Mouse (Mus musculus): ENCODE data around the gene Trmt2a. TPM values are rescaled to one million over a fixed set of nuclear protein-coding genes. Genes with fewer than 3 reads are reported as not detected.
"Not testable (repeated sequence)": the region's sequence is repeated elsewhere in the genome, so short reads cannot be mapped to it uniquely, and the experiment has no call there.

The Trmt2a gene
- polyA plus RNA-seq, 1 experiment from 2014 or later = 77.0 TPM

DNA sequence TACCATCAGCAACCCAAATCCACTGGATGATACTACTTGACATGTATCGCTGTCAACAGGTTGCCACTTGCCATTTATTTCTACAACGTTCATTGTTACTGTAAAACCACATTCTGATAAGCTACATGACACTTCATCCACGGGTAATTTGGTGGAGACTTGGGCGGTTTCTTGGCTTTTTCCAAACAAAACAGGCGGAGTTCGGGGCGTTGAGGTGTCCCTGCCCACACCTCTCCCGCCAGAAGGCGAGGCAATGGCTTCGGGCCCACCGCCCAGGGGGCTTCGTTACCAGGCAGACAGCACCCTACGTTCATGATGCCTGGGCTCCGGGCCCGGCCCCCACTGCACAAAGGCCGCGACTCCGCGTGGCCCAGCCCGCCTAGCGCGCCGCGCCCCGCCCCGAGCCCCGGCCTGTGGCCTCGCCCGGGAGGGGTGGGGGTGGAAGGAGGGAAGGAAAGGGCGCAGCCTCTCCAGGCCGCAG lies 40.1 kb downstream of the Trmt2a start:
- Histone ChIP-seq H3K36me3 (ENCODE audit: control insufficient read depth, insufficient read depth, low read length) (peaks cover 10% of the 10 kb centered on the region), H3K4me3 (ENCODE audit: low read depth, low read length) (peak overlapping the region; percentile 94), H3K9me3 (ENCODE audit: control insufficient read depth, low read length) (no peaks in the 10 kb centered on the region), H3K27ac (ENCODE audit: low read depth, low read length) (peak overlapping the region; percentile 80), H3K4me1 (replicated peaks; ENCODE audit: control insufficient read depth, insufficient read depth, low read length) (peaks cover 13% of the 10 kb centered on the region; the same call in 1 of the 2 replicates), H3K4me2 (replicated peaks; ENCODE audit: low read depth, low read length) (peak overlapping the region; percentile 94), H3K27me3 (ENCODE audit: control insufficient read depth, insufficient read depth, low read length) (no peaks in the 10 kb centered on the region), H3K9ac (ENCODE audit: low read depth, low read length) (peak overlapping the region; percentile 88)
- 1% methylated on average over 30 of the region's 31 CpGs for WGBS
- ATAC-seq (ENCODE audit: low FRiP score) = peak; percentile 85
- DNase-seq (ENCODE audit: low spot score) = peak; percentile 68

DNA sequence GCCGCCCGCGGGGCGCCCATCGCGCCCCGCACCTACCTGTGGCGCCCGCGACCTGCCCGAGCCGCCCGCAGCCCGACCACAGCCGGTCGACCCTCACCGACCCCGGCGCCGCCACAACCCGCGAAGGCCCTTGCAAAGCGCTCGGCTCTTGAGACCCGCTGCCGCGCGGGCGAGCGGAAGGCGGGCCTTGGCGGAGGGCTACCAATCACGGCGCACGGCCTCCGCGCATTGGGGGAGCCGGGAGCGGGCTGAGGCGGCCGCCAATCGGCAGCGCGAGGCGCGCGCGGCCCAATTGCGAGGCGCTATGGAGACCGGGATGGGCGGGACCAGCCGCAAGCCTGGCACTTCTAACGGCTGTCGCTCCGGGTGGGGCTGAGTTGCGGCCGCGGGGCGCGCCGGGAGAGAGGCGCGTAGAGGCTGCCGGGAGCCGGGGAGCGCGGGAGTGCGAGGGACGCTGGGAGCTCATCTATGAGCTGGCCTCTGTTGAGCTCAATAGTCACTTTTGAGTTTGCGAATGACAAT lies 40.6 kb downstream of the Trmt2a start, which contains the start of gene Dgcr8:
Gene Dgcr8 (minus strand): TSS at position 180 of the 522 bp plus-strand sequence.
- Histone ChIP-seq H3K4me1 (replicated peaks; ENCODE audit: control insufficient read depth, insufficient read depth, low read length) (peaks cover 13% of the 10 kb centered on the region; the same call in 1 of the 2 replicates), H3K36me3 (ENCODE audit: control insufficient read depth, insufficient read depth, low read length) (peaks cover 7% of the 10 kb centered on the region), H3K4me3 (ENCODE audit: low read depth, low read length) (peak within 1 kb of the TSS; percentile 94), H3K4me2 (replicated peaks; ENCODE audit: low read depth, low read length) (peak within 1 kb of the TSS; percentile 94), H3K27me3 (ENCODE audit: control insufficient read depth, insufficient read depth, low read length) (no peaks in the 10 kb centered on the region), H3K9me3 (ENCODE audit: control insufficient read depth, low read length) (no peaks in the 10 kb centered on the region), H3K27ac (ENCODE audit: low read depth, low read length) (peak within 1 kb of the TSS; percentile 80), H3K9ac (ENCODE audit: low read depth, low read length) (peak within 1 kb of the TSS; percentile 88)
- WGBS = under 1% methylated on average over 61 of the region's 71 CpGs
- ATAC-seq (ENCODE audit: low FRiP score) (peak; percentile 99), DNase-seq (ENCODE audit: low spot score) (peak; percentile 98)

DNA sequence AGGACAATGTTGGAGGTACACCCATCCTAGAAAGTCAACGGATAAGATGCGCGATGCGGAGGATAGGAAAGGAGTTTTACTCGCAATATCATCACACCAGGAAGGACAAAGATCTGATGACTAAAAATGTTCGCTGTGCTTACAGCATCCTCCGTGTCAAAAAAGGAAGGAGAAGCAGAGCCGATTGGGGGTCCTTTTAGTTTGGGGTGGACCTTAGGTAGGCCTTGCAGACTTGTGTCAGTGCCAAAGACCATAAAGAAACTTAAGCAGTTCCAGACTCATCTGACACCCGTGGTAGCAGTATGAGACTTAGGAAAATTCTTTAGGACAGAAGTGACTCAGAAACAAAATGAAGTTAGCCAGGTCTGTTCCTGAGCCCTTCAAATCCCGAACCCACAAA lies 41.1 kb downstream of the Trmt2a start:
- H3K9ac ChIP-seq (ENCODE audit: low read depth, low read length) = 0 out of 2 replicates have a peak overlapping the region, but pooled peaks have one; percentile 27
- H3K4me1 ChIP-seq (replicated peaks; ENCODE audit: control insufficient read depth, insufficient read depth, low read length) = peaks cover 13% of the 10 kb centered on the region; the same call in 1 of the 2 replicates
- H3K27ac ChIP-seq (ENCODE audit: low read depth, low read length); H3K36me3 ChIP-seq (ENCODE audit: control insufficient read depth, insufficient read depth, low read length); H3K27me3 ChIP-seq (ENCODE audit: control insufficient read depth, insufficient read depth, low read length); ATAC-seq (ENCODE audit: low FRiP score); DNase-seq (ENCODE audit: low spot score); H3K9me3 ChIP-seq (ENCODE audit: control insufficient read depth, low read length): not testable (repeated sequence)
- H3K4me2 ChIP-seq (replicated peaks; ENCODE audit: low read depth, low read length) = peak overlapping the region; percentile 21; the same call in 1 of the 2 replicates
- peak overlapping the region; percentile 94 for H3K4me3 ChIP-seq (ENCODE audit: low read depth, low read length)
- WGBS = 4% methylated on average over 9 of the region's 10 CpGs

MicroRNAs encoded within 50 kb of the gene (microRNA counts, 519-probe panel; counts per million panel counts)
- microRNA mmu-miR-1306 = not detected

Other genes starting within 250 kb of the Trmt2a start
- gene Dgcr6, start 195.8 kb upstream of the Trmt2a start, polyA plus RNA-seq (2014; fragmentation: Nextera tagmentation; extraction: Ambion mirVana) = 128 and 130 TPM in 2 replicates
- gene Prodh, start 158.5 kb upstream of the Trmt2a start, polyA plus RNA-seq (2014; fragmentation: Nextera tagmentation; extraction: Ambion mirVana) = 7.8 and 8.3 TPM in 2 replicates
- gene Rtn4r, start 121.0 kb upstream of the Trmt2a start, polyA plus RNA-seq (2014; fragmentation: Nextera tagmentation; extraction: Ambion mirVana) = 3.3 and 3.4 TPM in 2 replicates
- gene Ccdc188, start 30.8 kb upstream of the Trmt2a start, polyA plus RNA-seq (2014; fragmentation: Nextera tagmentation; extraction: Ambion mirVana) = not detected in 2 replicates
- 7.5 and 8.3 TPM in 2 replicates for gene Zdhhc8, start 13.5 kb upstream of the Trmt2a start, polyA plus RNA-seq (2014; fragmentation: Nextera tagmentation; extraction: Ambion mirVana)
- gene Ranbp1, start 53 bp downstream of the Trmt2a start, polyA plus RNA-seq (2014; fragmentation: Nextera tagmentation; extraction: Ambion mirVana) = 1,115 and 1,160 TPM in 2 replicates
- 1.4 and 1.6 TPM in 2 replicates for gene Gm49776, start 9.6 kb downstream of the Trmt2a start, polyA plus RNA-seq (2014; fragmentation: Nextera tagmentation; extraction: Ambion mirVana)
- gene Dgcr8, start 40.6 kb downstream of the Trmt2a start, polyA plus RNA-seq (2014; fragmentation: Nextera tagmentation; extraction: Ambion mirVana) = 36.3 and 36.7 TPM in 2 replicates
- gene Tango2, start 99.4 kb downstream of the Trmt2a start, polyA plus RNA-seq (2014; fragmentation: Nextera tagmentation; extraction: Ambion mirVana) = 51.3 and 54.0 TPM in 2 replicates
- 59.2 and 62.0 TPM in 2 replicates for gene Arvcf, start 99.5 kb downstream of the Trmt2a start, polyA plus RNA-seq (2014; fragmentation: Nextera tagmentation; extraction: Ambion mirVana)
- 22.2 and 23.8 TPM in 2 replicates for gene Txnrd2, start 177.7 kb downstream of the Trmt2a start, polyA plus RNA-seq (2014; fragmentation: Nextera tagmentation; extraction: Ambion mirVana)
- gene Comt, start 178.2 kb downstream of the Trmt2a start, polyA plus RNA-seq (2014; fragmentation: Nextera tagmentation; extraction: Ambion mirVana) = 49.6 and 53.9 TPM in 2 replicates

Data from hindbrain, embryonic 11.5 days (tissue).